Mouse (Mus musculus) G1E (cell line): ENCODE data around the gene Sppl3.

ENCODE experiments used
- CTCF ChIP-seq: IDR thresholded peaks from 2 replicates; pipeline ENCODE4 v1.5.1; 2012; ENCODE audit warnings: low read depth, low read length, inconsistent platforms, mixed read lengths
- TAL1 ChIP-seq: conservative IDR thresholded peaks from 2 replicates; pipeline ENCODE4 v1.6.1; 2012; ENCODE audit warnings: low read depth, low read length, inconsistent platforms, mixed read lengths

- TF ChIP-seq CTCF (no peak), TAL1 (no peak)
Measured at GRCm38 (mm10) chr5:114985074-114985473, 25.9 kb upstream of the Sppl3 start.
